Mouse (Mus musculus): ENCODE results near the gene Lpar6.
A peak's percentile ranks its signal among the peaks of the same experiment; 100 is the strongest.

Gene Lpar6

DNA sequence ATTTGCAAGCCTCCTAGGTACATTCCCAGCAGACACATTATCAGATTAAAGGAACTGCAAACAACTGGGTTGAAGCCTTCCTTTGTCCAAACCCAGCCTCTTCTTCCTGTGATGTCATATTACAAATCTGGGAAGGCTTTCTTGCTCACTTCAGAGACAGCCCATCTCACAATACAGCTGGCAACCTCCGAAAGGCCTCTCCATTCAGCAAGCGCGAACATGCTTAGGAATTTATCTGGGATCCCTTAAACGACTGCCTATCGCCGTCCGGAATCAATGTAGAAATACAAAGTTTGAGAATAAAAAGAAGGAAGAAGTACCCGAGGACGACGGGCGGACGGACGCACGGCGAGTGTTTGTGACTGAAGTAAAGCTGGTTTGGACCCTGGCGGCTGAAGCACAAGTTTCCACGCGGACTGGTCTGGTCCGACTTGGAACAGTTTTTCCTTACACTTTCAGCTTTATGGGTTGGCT is at the start of gene Lpar6:
TSS of gene Lpar6 (plus strand) at position 48 of the 474 bp plus-strand sequence.
- DNase-seq (ENCODE audit: low spot score in 2 of 2): peak in 1 of 2 experiments; percentile 12

GRCm38 (mm10) chr14:73199058-73199457 is 38.6 kb upstream of the Lpar6 start:
- DNase-seq (ENCODE audit: low spot score in 2 of 2): no peak

DNA sequence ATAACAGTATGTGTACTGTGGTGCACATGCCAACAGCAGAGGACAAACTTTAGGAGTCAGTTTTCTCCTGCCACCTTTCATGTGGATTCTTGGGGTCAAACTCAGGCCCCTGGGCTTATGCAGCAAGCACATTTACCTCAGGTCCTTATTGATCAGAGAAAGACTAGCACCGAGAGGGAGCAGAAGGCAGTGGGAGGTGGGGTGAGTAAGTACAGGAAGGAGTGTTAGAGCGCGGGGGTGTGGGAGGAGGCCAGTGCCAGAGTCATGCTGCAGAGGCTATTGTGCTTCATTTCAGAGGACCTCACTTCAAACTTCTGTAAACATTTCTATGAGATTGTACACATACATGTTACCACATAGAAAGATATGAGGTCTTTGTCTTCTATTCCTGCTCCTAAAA is 36.2 kb upstream of the Lpar6 start:
- no peak for DNase-seq (ENCODE audit: low spot score in 2 of 2)

DNA sequence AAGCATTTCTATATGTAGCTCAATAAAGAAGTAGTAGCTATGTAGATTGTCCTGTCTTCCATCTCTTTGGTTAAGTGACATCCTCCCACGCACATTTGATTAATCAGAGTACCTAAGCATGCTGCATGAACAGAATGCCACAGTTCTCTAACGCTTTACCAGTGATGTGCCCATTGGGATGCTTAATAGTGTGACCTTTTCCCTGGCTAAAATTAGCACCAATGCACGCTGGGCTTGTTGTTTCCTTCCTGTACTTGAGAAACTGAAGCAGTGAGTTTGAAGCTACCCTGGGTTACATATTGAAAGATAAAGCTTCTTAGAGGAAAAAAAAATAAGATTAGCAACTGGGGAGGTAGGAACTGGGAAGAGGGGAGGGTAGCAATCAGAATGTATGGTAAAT is 33.7 kb upstream of the Lpar6 start:
- DNase-seq (ENCODE audit: low spot score in 2 of 2): no peak

DNA sequence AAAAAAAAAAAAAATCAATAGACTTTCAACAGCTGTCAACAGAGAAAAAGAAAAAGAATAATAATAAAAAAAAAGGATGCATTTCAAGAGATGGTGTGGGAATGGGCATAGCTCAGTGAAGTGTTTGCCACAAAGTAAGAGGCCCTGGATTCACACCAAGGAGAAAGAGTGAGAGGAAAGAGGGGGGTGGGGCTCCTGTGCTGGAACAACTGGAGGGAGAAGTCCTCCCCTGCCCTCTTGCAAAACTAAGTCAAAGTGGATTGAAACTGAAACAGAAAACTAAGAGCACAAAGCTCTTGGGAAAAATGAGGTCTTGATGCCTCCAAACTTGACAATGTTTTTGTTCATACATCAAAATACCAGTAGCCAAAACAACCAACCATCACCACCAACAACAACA is 28.4 kb upstream of the Lpar6 start:
- DNase-seq (ENCODE audit: low spot score in 2 of 2): no peak

GRCm38 (mm10) chr14:73210196-73210595 is 27.5 kb upstream of the Lpar6 start:
- DNase-seq (ENCODE audit: low spot score in 2 of 2): no peak

DNA sequence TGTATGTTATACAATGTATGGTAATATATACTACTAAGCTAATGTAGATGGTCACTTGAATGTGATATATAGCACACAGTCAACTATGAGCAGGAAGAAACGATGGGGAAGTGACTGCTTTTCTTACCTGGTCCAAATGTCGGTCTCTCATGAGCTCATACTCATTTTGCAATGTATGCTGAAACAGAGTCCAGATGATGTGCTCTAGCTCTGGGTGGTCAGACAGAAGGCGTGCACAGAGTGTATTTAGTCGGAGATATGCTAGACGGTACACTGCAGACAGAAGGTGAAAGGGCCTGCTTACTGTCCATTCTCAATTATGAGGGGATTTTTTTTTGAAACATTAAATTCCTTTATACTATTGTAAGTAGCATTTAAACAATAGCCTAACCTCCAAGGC is 26.2 kb upstream of the Lpar6 start:
- no peak for DNase-seq (ENCODE audit: low spot score in 2 of 2)

GRCm38 (mm10) chr14:73217062-73217461 is 20.6 kb upstream of the Lpar6 start:
- DNase-seq (ENCODE audit: low spot score in 2 of 2): no peak

DNA sequence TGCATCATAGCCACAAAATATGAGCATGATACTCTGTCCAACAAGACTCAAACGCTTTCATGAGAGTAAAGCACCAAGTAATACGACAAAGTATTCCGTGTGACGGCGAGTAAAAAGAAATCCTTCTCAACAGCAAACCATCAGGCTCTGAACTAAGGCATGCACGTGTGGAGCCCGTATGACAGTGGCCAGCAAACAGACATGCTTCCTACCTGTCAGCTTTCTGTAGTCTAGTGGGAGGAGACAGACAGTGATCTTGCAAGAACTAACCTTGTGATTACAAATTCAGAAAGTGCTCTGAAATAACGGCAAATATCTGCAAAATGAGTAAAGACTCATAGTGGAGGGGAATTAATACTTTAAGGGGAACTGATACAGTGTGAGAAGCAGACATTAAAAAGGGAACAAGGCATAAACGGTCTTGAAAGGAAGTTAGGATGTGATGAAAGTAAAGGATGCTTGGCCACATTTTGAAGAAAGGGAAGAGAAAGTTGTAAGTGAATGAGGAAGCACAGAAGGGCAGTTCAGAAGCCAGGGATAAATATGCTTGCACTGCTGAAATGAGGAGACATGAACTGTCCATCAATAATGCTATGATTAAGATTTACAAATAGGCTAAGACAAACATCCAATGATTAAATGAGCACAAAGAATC is 15.3 kb upstream of the Lpar6 start:
- no peak for DNase-seq (ENCODE audit: low spot score in 2 of 2)

- no peak for DNase-seq (ENCODE audit: low spot score in 2 of 2)
These were observed 11.3 kb upstream of the Lpar6 start for GRCm38 (mm10) chr14:73226346-73226745.

- DNase-seq (ENCODE audit: low spot score in 2 of 2): no peak
These were observed 10.8 kb upstream of the Lpar6 start for GRCm38 (mm10) chr14:73226849-73227248.

DNA sequence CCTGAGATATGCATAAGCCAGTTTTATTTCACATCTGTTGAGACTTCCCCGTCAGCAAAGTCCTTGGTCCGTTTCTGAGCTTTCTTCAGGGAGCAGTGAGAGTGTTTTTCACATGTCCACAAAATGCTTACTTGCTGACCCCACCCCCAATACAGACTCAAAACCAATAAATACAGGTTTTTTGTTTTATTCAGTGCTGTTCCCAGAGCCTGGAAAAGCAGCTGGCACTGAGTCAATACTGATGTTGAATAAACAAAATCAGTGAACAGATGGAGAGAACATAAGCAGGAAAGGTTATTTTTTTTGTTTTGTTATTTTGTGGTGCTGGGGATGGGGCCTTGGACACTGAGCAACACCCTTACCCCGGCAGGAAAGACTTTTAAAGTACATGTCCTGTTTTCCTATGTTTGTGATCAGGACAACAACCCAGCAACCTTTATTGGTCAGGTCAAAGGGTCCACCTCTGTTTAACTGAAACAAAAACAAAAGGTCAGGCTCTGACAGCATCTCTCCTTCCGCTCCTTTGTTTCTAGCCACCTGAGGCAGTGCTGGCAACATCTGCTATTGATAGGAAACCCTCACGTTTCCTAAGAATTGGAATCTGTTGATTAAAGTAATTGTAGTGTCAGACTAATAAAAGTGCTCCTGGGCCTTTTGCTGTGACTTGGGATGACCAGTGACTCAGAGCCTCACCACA is 6.3 kb upstream of the Lpar6 start:
- no peak for DNase-seq (ENCODE audit: low spot score in 2 of 2)

- DNase-seq (ENCODE audit: low spot score in 2 of 2): no peak
These were observed 3.1 kb upstream of the Lpar6 start for GRCm38 (mm10) chr14:73234468-73235031.

DNA sequence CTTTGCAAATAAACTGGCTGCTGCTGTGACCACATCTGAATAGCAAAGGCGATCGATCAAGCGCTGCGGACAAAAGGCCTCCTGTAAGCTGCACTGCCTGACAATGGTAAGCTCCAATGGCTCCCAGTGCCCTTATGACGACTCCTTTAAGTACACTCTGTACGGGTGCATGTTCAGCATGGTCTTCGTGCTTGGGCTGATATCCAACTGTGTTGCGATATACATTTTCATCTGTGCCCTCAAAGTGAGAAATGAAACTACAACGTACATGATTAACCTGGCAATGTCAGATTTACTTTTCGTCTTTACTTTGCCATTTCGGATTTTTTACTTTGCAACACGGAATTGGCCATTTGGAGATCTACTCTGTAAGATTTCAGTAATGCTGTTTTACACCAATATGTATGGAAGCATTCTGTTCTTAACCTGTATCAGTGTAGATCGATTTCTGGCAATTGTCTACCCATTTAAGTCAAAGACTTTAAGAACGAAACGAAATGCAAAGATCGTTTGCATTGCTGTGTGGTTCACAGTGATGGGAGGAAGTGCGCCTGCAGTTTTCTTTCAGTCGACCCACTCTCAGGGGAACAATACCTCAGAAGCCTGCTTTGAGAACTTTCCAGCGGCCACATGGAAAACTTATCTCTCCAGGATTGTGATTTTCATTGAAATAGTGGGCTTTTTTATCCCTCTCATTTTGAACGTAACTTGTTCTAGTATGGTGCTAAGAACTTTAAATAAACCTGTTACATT is 979 bp downstream of the Lpar6 start:
- no peak for DNase-seq (ENCODE audit: low spot score in 2 of 2)

DNA sequence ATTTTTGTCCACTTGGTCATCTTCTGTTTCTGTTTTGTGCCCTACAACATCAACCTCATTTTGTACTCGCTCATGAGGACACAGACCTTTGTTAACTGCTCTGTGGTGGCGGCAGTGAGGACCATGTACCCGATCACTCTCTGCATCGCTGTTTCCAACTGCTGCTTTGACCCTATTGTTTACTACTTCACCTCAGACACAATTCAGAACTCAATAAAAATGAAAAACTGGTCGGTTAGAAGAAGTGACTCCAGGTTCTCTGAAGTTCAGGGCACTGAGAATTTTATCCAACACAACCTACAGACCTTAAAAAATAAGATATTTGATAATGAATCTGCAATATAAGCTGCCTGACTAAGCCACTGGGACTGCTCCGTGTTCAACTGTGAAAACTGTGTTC is 1.6 kb downstream of the Lpar6 start:
- DNase-seq (ENCODE audit: low spot score in 2 of 2): no peak

GRCm38 (mm10) chr14:73239857-73240256 is 2.2 kb downstream of the Lpar6 start:
- no peak for DNase-seq (ENCODE audit: low spot score in 2 of 2)

DNA sequence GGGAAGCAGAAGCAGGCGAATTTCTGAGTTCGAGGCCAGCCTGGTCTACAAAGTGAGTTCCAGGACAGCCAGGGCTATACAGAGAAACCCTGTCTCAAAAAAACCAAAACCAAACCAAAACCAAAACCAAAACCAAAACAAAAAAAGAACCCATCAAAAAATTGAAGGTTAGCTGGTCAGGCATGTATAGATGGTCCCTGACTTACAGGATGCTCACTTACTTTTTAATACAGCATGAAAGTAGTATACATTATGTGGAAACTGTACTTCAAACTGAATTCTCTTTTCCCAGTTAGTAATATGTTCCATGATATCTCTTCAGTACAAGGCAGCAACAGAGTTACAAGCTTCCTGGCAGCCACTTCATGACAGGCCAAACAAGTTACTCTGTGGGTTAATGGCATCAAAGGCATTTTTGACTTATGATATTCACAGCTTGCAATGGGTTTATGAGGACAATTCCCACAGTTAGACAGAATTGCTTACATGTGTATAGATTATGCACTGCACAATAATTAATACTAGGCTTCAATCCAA is 6.4 kb downstream of the Lpar6 start:
- no peak for DNase-seq (ENCODE audit: low spot score in 2 of 2)

GRCm38 (mm10) chr14:73250056-73250455 is 12.4 kb downstream of the Lpar6 start:
- no peak for DNase-seq (ENCODE audit: low spot score in 2 of 2)

DNA sequence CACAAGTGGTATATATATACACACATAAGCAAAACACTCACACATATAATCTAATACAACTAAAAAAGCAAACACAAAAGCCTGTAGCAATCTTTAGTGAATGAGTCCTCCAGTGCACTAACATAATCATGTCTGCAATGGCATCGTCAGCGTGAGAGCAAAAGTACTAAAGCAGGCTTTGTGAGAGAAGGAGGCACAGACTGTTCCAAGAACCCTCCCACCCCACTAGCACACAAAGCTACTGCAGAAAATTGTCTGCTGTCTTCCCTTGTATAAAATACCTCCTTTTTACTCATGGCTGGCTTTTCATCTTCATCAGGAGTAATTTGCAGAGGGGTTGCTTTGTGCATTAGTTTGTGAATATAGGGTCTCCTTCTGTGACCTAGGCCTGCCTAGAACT is 14.6 kb downstream of the Lpar6 start:
- no peak for DNase-seq (ENCODE audit: low spot score in 2 of 2)

DNA sequence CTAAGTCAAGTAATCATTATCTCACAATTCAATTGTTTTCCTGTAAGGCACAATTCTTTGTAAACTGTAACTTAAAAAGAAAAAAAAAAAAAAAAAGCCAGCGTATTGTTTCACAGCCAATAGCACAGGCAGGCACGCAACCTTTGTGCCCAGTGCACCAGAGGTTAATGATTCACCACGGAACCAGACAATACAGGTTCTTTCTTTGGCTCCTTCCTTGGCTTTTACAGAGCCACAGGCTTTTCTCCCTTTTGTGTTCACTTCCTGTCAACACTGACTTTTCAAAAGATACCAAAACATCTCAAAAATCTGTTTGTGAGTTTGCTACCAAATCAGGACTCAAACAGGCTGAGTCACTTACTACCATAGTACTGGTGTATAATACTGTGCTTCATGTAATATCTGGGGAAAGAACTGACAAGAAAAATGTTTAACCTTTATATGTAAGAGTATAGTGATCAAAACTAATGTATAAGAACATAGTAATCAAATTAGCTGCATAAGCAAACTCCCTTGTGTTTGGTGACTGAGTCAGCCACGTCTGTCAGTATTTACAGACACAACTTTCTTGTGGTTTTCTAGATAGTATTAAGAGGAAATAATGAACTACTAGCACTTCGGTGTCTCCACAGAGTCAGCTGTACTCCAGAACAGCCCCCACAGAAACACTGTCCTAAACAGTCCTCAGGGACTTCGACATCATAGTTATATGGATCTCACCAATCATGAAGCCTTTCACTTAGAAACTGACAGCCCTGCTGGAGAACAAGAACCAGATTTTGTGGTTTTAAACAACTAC is 16.0 kb downstream of the Lpar6 start:
- DNase-seq (ENCODE audit: low spot score in 2 of 2): no peak

DNA sequence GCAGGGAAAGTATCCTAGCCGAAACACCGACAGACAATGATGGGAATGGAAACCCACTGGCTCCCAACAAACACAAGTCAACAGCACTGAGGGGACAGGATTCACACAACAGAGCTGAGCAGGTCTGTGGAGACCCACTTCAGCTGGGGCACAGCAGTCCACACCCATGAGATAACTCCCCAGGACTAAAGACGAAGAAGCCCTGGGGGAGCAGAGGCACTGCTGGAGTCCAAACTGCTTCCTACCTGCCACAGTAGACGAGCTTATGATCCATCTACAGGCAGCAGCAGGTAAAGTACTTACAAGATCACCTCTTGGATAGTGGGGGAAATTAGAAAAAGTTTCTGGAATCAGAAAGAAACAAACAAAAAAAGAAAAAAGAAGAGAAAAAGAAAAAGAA is 16.7 kb downstream of the Lpar6 start:
- DNase-seq (ENCODE audit: low spot score in 2 of 2): no peak

Data from frontal cortex, postnatal 25 days (tissue).